Comparison of ENCODE assay signal across 8 mouse cellular contexts in genomic region chr4:95862781-95863499, GRCm38 (mm10).
DNase-seq lines count a peak whose midpoint lies in the region; ATAC-seq and TF ChIP-seq lines count a peak whose summit lies in the region.

No protein-coding gene starts in this region.

- DNase-seq in cerebellum, adult 18-20 months = peak; percentile 5 to 9
- DNase-seq in cerebellum, adult 11-12 months = no peak
- DNase-seq in kidney, adult 2 months = peak; percentile 23
- no peak for DNase-seq in kidney, adult 9 months
- DNase-seq in limb, embryonic 10.5 days (ENCODE audit: low spot score) = no peak
- no peak for DNase-seq in thymus, postnatal 10 days (ENCODE audit: low spot score in 2 of 2)
- DNase-seq in right cerebral cortex, adult 18-20 months = no peak

- WGBS in kidney, adult 2 months = 55% methylated on average over 6 of the region's 6 CpGs
- 76% methylated on average over 6 of the region's 6 CpGs for WGBS in limb, embryonic 10.5 days

- no peak overlapping the region for H3K4me3 ChIP-seq in kidney, adult 2 months (ENCODE audit: insufficient read depth, low read depth, low read length)
- H3K4me3 ChIP-seq in limb, embryonic 10.5 days = no peak overlapping the region

- peak; percentile 37; the same call in 1 of the 2 replicates for TF ChIP-seq CTCF in kidney, adult 2 months (conservative IDR thresholded peaks at IDR 0.05; ENCODE audit: insufficient read depth, insufficient read length, low read depth, low read length)

- H3K4me1 ChIP-seq in kidney, adult 2 months (ENCODE audit: control insufficient read depth, insufficient read depth, low read length) = peaks cover 11% of the 10 kb centered on the region; the same call in 1 of the 2 replicates
- H3K4me1 ChIP-seq in limb, embryonic 10.5 days = peaks cover 28% of the 10 kb centered on the region

- ATAC-seq in common myeloid progenitor, adult 5-6 weeks (replicated peaks; ENCODE audit: low read depth, poor library complexity, severe bottlenecking) = peak; percentile 57

- no peak for TF ChIP-seq POLR2A in kidney, adult 2 months (IDR thresholded peaks at IDR 0.05; ENCODE audit: low read depth, low read length)

- no peaks in the 10 kb centered on the region for H3K36me3 ChIP-seq in kidney, adult 2 months (ENCODE audit: control insufficient read depth, insufficient read depth, low read length)
- no peaks in the 10 kb centered on the region for H3K36me3 ChIP-seq in limb, embryonic 10.5 days

- no peaks in the 10 kb centered on the region for H3K9me3 ChIP-seq in limb, embryonic 10.5 days (replicated peaks)

- H3K27ac ChIP-seq in kidney, adult 2 months (ENCODE audit: insufficient read depth, low read depth, low read length) = no peak overlapping the region
- H3K27ac ChIP-seq in limb, embryonic 10.5 days = peak overlapping the region; percentile 43; the same call in 1 of the 2 replicates

- H3K27me3 ChIP-seq in kidney, adult 2 months (replicated peaks; ENCODE audit: control insufficient read depth, insufficient read depth, low read length) = no peaks in the 10 kb centered on the region
- no peaks in the 10 kb centered on the region for H3K27me3 ChIP-seq in limb, embryonic 10.5 days (ENCODE audit: low read depth, poor library complexity, severe bottlenecking)

Comparison
In these comparisons a context has a peak if more than half of its experiments do, and no peak if none do; other contexts are left out.
1. DNase-seq: peak in cerebellum, adult 18-20 months (2 of 2) and kidney, adult 2 months (single experiment); none in cerebellum, adult 11-12 months (single experiment), kidney, adult 9 months (single experiment), limb, embryonic 10.5 days (single experiment), thymus, postnatal 10 days (0 of 2) and right cerebral cortex, adult 18-20 months (single experiment).